Mouse (Mus musculus): ENCODE measurements at regions not wholly inside any gene's neighbourhood (a gene's known extent, or its start where the extent isn't known, plus 50 kb on each side); places are given as distances from the start of the nearest gene placed in this dataset.

DNA sequence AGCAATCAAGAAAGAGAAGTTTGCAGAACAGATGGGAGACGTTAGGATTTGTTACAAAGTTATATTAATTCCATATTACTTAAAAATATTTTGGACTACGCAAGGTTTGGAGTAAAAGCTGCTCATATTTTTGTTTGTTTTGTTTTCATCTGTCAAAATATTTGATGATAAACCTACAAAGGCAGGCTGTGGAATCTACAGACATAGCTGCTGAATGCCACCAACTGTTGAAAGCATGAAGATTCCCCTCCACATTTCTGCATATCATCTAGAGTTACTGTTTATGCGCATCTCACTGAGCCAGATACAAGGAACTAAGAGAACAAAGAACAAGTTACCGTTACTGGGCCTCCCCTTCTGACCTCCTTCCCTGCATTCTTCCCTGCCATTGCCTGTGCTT is 127.1 kb upstream of the Gorab start:
- no peaks in the 10 kb centered on the region for H3K4me1 ChIP-seq
- no peak overlapping the region for H3K9ac ChIP-seq
- no peaks in the 10 kb centered on the region for H3K36me3 ChIP-seq (replicated peaks)
- no peak overlapping the region for H3K4me2 ChIP-seq
- H3K9me3 ChIP-seq: no peaks in the 10 kb centered on the region
- no peak overlapping the region for H3K27ac ChIP-seq
- no peak overlapping the region for H3K4me3 ChIP-seq
- WGBS: 83% methylated on average over 4 of the region's 4 CpGs
- no peak for ATAC-seq (replicated peaks)
- no peaks in the 10 kb centered on the region for H3K27me3 ChIP-seq (replicated peaks)

DNA sequence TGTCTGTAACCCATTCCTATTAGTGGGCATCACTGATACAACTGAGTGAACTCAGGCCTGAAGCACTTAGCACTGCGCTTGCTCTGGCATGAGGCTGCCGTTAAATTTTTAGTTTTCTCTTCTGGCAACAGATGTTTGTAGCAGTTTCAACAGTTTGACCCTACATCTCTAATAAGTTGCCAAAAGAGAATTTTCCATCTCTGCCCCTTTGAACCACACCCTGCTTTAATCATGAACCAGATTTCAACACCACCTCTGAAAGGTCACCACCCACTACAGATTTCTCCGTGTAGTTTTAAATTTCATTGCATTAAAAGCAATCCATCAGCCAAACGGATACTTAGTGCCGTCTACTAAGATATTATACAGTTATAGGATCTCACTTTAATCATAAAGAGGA is 114.5 kb upstream of the Gorab start:
- Histone ChIP-seq H3K4me3 (no peak overlapping the region), H3K27me3 (replicated peaks) (no peaks in the 10 kb centered on the region), H3K4me1 (no peaks in the 10 kb centered on the region), H3K4me2 (no peak overlapping the region), H3K9ac (no peak overlapping the region), H3K9me3 (no peaks in the 10 kb centered on the region), H3K36me3 (replicated peaks) (no peaks in the 10 kb centered on the region), H3K27ac (no peak overlapping the region)
- ATAC-seq (replicated peaks): no peak
- WGBS: 90% methylated on average over 5 of the region's 5 CpGs

DNA sequence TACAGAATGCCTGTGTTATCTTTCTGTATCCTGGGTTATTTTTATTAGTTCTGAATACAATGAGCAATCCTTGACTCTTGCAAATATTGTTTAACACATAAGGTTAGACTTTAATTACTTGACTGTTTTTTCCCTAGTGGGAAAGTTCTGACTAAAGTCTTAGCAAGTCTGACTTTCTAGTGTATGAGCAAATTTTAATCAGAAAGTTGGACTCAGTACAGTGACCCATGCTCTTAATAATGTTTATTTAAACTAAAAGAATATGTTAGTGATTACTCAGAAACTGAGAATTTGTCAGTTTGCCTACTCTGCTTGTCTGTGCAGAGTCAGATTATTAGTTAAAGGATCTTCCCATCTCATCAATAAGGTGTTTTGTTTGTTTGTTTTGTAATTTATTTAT is 109.4 kb upstream of the Gorab start:
- no peak overlapping the region for H3K4me3 ChIP-seq
- no peaks in the 10 kb centered on the region for H3K36me3 ChIP-seq (replicated peaks)
- no peaks in the 10 kb centered on the region for H3K9me3 ChIP-seq
- no peaks in the 10 kb centered on the region for H3K27me3 ChIP-seq (replicated peaks)
- H3K4me1 ChIP-seq: no peaks in the 10 kb centered on the region
- H3K4me2 ChIP-seq: no peak overlapping the region
- ATAC-seq (replicated peaks): no peak
- no peak overlapping the region for H3K27ac ChIP-seq
- H3K9ac ChIP-seq: no peak overlapping the region

- ATAC-seq (replicated peaks): no peak
- WGBS: 82% methylated on average over 1 of the region's 1 CpGs
- no peaks in the 10 kb centered on the region for H3K9me3 ChIP-seq
- no peaks in the 10 kb centered on the region for H3K27me3 ChIP-seq (replicated peaks)
- no peaks in the 10 kb centered on the region for H3K36me3 ChIP-seq (replicated peaks)
- H3K27ac ChIP-seq: no peak overlapping the region
- no peaks in the 10 kb centered on the region for H3K4me1 ChIP-seq
- H3K4me2 ChIP-seq: no peak overlapping the region
- H3K9ac ChIP-seq: no peak overlapping the region
- no peak overlapping the region for H3K4me3 ChIP-seq
Observed at GRCm38 (mm10) chr1:163512008-163512407, 108.5 kb upstream of the Gorab start.

GRCm38 (mm10) chr1:163505035-163505434 is 101.6 kb upstream of the Gorab start:
- no peak overlapping the region for H3K4me3 ChIP-seq
- no peaks in the 10 kb centered on the region for H3K27me3 ChIP-seq (replicated peaks)
- no peaks in the 10 kb centered on the region for H3K9me3 ChIP-seq
- H3K27ac ChIP-seq: no peak overlapping the region
- H3K36me3 ChIP-seq (replicated peaks): no peaks in the 10 kb centered on the region
- no peaks in the 10 kb centered on the region for H3K4me1 ChIP-seq
- WGBS: 75% methylated on average over 7 of the region's 7 CpGs
- ATAC-seq (replicated peaks): no peak
- H3K9ac ChIP-seq: no peak overlapping the region
- no peak overlapping the region for H3K4me2 ChIP-seq

GRCm38 (mm10) chr1:163502557-163502956 is 99.1 kb upstream of the Gorab start:
- Histone ChIP-seq H3K27ac (no peak overlapping the region), H3K36me3 (replicated peaks) (no peaks in the 10 kb centered on the region), H3K4me3 (no peak overlapping the region), H3K27me3 (replicated peaks) (no peaks in the 10 kb centered on the region), H3K4me1 (no peaks in the 10 kb centered on the region), H3K4me2 (no peak overlapping the region), H3K9me3 (no peaks in the 10 kb centered on the region), H3K9ac (no peak overlapping the region)
- WGBS: 88% methylated on average over 1 of the region's 1 CpGs
- no peak for ATAC-seq (replicated peaks)

- Histone ChIP-seq H3K27me3 (replicated peaks) (no peaks in the 10 kb centered on the region), H3K9me3 (no peaks in the 10 kb centered on the region), H3K4me1 (no peaks in the 10 kb centered on the region), H3K4me3 (no peak overlapping the region), H3K36me3 (replicated peaks) (no peaks in the 10 kb centered on the region), H3K27ac (no peak overlapping the region), H3K9ac (no peak overlapping the region), H3K4me2 (no peak overlapping the region)
- ATAC-seq (replicated peaks): no peak
- 86% methylated on average over 5 of the region's 5 CpGs for WGBS
Observed at GRCm38 (mm10) chr1:163498398-163498958, 95.0 kb upstream of the Gorab start.

- 84% methylated on average over 1 of the region's 1 CpGs for WGBS
Observed at GRCm38 (mm10) chr1:163496416-163496815, 92.9 kb upstream of the Gorab start.

DNA sequence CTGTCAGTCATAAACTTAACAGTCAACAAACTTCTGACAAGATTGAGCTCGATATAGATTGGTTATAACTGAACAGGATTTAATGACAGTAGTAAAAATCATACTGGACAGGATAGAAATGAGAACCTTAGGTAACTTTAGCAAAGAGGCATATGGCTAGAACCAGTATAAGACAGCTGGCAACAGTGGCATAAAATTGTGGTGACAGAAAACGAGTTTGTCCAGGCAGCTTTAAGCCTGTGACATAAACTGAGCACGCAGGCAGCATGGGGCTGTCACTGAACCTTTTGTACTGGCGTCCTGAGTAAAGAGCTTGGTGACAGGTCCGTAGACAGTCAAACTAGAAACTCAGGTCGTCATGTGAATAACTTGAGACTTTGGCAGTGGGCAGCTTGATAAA is 85.1 kb upstream of the Gorab start:
- H3K9ac ChIP-seq: no peak overlapping the region
- WGBS: 38% methylated on average over 6 of the region's 6 CpGs
- no peak overlapping the region for H3K27ac ChIP-seq
- H3K27me3 ChIP-seq (replicated peaks): no peaks in the 10 kb centered on the region
- no peak; the same call in 1 of the 2 replicates for ATAC-seq (replicated peaks)
- H3K4me3 ChIP-seq: no peak overlapping the region
- H3K4me2 ChIP-seq: no peak overlapping the region
- no peaks in the 10 kb centered on the region for H3K9me3 ChIP-seq
- no peaks in the 10 kb centered on the region for H3K4me1 ChIP-seq
- no peaks in the 10 kb centered on the region for H3K36me3 ChIP-seq (replicated peaks)

More at GRCm38 (mm10) chr1:163496416-163496815, 92.9 kb upstream of the Gorab start:
- Histone ChIP-seq H3K4me1 (no peaks in the 10 kb centered on the region), H3K27me3 (replicated peaks) (no peaks in the 10 kb centered on the region), H3K27ac (no peak overlapping the region), H3K9ac (no peak overlapping the region), H3K4me3 (no peak overlapping the region), H3K4me2 (no peak overlapping the region), H3K36me3 (replicated peaks) (no peaks in the 10 kb centered on the region), H3K9me3 (no peaks in the 10 kb centered on the region)
- no peak for ATAC-seq (replicated peaks)

DNA sequence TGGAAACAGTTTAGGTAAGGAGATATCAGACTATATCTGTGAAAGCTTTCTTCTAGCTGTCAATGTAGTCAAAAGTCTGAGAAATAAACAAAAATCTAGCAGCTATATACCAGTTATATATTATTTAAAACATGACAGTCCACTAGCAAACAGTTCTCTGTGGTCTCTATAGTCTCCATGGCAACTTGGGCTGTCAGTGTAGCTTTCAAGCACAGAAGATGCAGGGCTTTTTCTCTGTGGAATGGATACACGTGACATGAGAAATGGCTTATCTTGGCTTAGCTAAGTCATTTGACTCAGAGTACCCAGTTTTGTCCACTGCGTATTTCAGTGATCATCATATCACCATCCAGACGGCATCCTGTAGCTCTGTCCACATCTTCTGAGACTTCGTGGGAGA is 84.6 kb upstream of the Gorab start:
- H3K27me3 ChIP-seq (replicated peaks): no peaks in the 10 kb centered on the region
- no peaks in the 10 kb centered on the region for H3K9me3 ChIP-seq
- no peak overlapping the region for H3K4me3 ChIP-seq
- no peak overlapping the region for H3K9ac ChIP-seq
- peak; percentile 83 for ATAC-seq (replicated peaks)
- WGBS: 65% methylated on average over 4 of the region's 4 CpGs
- H3K4me1 ChIP-seq: no peaks in the 10 kb centered on the region
- no peak overlapping the region for H3K4me2 ChIP-seq
- no peaks in the 10 kb centered on the region for H3K36me3 ChIP-seq (replicated peaks)
- H3K27ac ChIP-seq: no peak overlapping the region

DNA sequence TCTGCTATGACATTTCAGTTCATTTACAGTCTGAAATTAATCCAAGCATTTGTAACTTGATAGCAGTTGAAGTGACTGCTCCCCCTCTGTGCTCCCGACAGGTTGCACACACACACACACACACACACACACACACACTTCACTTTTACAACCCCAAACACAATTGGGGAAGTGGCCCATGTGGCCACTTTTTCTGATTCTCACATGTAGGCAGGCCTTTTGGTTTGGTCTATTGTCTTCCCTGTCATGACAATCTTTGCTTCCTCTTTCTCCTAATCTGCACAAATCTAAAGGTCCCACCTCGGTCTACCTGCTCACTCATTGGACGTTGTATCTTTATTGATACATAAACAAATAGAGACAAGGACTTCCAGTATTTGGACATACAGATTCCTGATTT is 79.6 kb upstream of the Gorab start:
- no peak overlapping the region for H3K4me2 ChIP-seq
- no peaks in the 10 kb centered on the region for H3K4me1 ChIP-seq
- 84% methylated on average over 3 of the region's 3 CpGs for WGBS
- no peaks in the 10 kb centered on the region for H3K27me3 ChIP-seq (replicated peaks)
- H3K9ac ChIP-seq: no peak overlapping the region
- ATAC-seq (replicated peaks): no peak
- H3K36me3 ChIP-seq (replicated peaks): no peaks in the 10 kb centered on the region
- H3K27ac ChIP-seq: no peak overlapping the region
- no peak overlapping the region for H3K4me3 ChIP-seq
- H3K9me3 ChIP-seq: no peaks in the 10 kb centered on the region

DNA sequence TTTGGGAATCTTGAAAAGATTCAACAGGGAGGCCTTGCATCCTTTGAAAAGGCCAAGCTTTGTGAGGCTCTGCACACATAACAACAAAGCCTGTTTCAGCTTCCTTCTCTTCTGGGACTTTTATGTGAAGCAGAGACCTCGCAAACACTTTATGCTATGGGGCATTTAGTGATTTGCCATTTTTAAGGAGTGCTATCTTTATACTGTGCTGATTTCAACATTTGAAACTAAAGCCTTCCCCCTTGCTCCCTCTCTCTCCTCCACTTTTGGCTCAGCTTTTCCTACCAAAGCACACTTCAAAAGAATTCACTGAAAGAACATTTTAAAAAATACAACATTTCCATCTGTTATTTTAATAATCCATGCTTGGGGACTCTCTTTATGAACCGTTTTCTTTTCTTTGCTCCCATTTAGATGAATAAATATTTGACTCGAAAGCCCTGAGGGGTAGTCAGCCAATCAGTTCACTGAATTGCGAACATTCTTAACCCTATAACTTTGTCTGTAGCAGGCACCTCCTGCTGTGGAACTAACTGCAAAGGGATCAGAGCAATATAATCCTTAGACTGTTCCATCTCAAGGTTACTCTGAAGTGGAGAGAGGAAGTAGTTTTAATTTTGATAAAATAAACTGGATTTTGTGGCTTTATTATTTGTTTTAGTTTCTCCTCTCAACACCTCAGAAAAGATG is 74.2 kb upstream of the Gorab start:
- H3K27ac ChIP-seq: no peak overlapping the region
- H3K9me3 ChIP-seq: no peaks in the 10 kb centered on the region
- WGBS: 25% methylated on average over 4 of the region's 4 CpGs
- ATAC-seq (replicated peaks): peak; percentile 65
- no peaks in the 10 kb centered on the region for H3K36me3 ChIP-seq (replicated peaks)
- H3K4me3 ChIP-seq: no peak overlapping the region
- H3K27me3 ChIP-seq (replicated peaks): no peaks in the 10 kb centered on the region
- H3K4me2 ChIP-seq: no peak overlapping the region
- H3K4me1 ChIP-seq: no peaks in the 10 kb centered on the region; the same call in 1 of the 2 replicates
- H3K9ac ChIP-seq: no peak overlapping the region

DNA sequence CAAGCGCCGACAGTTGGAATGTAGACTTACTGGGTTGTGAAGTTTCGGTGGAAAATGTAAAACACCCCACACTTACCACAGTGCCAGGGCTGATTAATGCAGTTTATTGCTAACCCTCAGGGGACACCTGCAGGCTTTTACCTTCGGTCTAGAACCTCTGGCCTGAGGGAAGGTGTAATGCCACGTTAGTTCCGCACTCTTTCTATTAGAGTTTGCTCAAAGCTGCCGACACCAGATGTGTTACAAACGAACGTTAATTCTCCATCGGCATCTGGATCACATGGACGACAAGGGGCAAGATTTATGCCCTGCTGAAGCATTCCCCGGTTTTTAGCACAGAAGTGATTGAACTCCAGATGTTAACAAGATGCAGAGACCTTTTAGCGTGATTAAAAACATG is 57.7 kb upstream of the Gorab start:
- Histone ChIP-seq H3K9me3 (no peaks in the 10 kb centered on the region), H3K4me3 (no peak overlapping the region), H3K9ac (no peak overlapping the region), H3K4me1 (no peaks in the 10 kb centered on the region), H3K27ac (no peak overlapping the region), H3K4me2 (no peak overlapping the region), H3K27me3 (replicated peaks) (no peaks in the 10 kb centered on the region), H3K36me3 (replicated peaks) (no peaks in the 10 kb centered on the region)
- ATAC-seq (replicated peaks): no peak
- WGBS: 93% methylated on average over 13 of the region's 13 CpGs

Measured in midbrain, embryonic 15.5 days (tissue).